Mouse (Mus musculus) heart, adult 2 months (tissue): ENCODE data around the gene Slc38a10.

Experiments used
- CTCF ChIP-seq: fragments of 200-600 bp; IDR thresholded peaks from 2 replicates; pipeline ENCODE4 v1.8.1; 2022; ENCODE audit warnings: antibody characterized with exemption, mild to moderate bottlenecking, moderate library complexity
- EP300 ChIP-seq: fragments of 200-500 bp; IDR thresholded peaks from 2 replicates; pipeline ENCODE4 v1.6.1; 2011; ENCODE audit warnings: low read depth, low read length, control low read depth; ENCODE audit not compliant: insufficient read depth
- POLR2A ChIP-seq: fragments of 200-500 bp; IDR thresholded peaks from 2 replicates; pipeline ENCODE4 v1.6.1; 2011; ENCODE audit warnings: mild to moderate bottlenecking, low read depth, low read length, control low read depth; ENCODE audit not compliant: insufficient read depth

- no peak for TF ChIP-seq EP300
- no peak for TF ChIP-seq POLR2A
- no peak for TF ChIP-seq CTCF
Observed at GRCm38 (mm10) chr11:120182396-120183030, 31.4 kb upstream of the Slc38a10 start.
